Mouse (Mus musculus) brain, embryonic 14.5 days (tissue): ENCODE measurements around the gene Atg4b. TPM values are rescaled to one million over a fixed set of nuclear protein-coding genes. Genes with fewer than 3 reads are reported as not detected.
"Not testable (repeated sequence)": the region's sequence is repeated elsewhere in the genome, so short reads cannot be mapped to it uniquely, and the experiment has no call there.

ENCODE experiments used
- DNase-seq: peaks from one replicate; pipeline ENCODE4 v3.0.0-alpha.2; 2011; ENCODE audit warnings: low read depth
- CTCF ChIP-seq: fragments of 200-500 bp; IDR thresholded peaks from 2 replicates; pipeline ENCODE4 v1.5.1; 2012; ENCODE audit warnings: inconsistent platforms, mild to moderate bottlenecking, moderate library complexity, borderline replicate concordance; ENCODE audit not compliant: insufficient read depth, insufficient read length; ENCODE audit errors: extremely low read depth
- POLR2A ChIP-seq: fragments of 200-500 bp; IDR thresholded peaks from 2 replicates; pipeline ENCODE4 v1.6.1; 2012; ENCODE audit warnings: mild to moderate bottlenecking, inconsistent platforms, borderline replicate concordance; ENCODE audit not compliant: poor library complexity, insufficient read depth, insufficient read length, severe bottlenecking; ENCODE audit errors: extremely low read depth
- polyA plus RNA-seq: library from polyadenylated mRNA; depleted of rRNA; stranded (reverse); fragments of >200 nt; gene quantifications from 2 replicates; pipeline ENCODE4 v1.2.3, GENCODE M21; 2012; rRNA removed

Atg4b gene
- polyA plus RNA-seq, 1 experiment: 78.1 TPM

DNA sequence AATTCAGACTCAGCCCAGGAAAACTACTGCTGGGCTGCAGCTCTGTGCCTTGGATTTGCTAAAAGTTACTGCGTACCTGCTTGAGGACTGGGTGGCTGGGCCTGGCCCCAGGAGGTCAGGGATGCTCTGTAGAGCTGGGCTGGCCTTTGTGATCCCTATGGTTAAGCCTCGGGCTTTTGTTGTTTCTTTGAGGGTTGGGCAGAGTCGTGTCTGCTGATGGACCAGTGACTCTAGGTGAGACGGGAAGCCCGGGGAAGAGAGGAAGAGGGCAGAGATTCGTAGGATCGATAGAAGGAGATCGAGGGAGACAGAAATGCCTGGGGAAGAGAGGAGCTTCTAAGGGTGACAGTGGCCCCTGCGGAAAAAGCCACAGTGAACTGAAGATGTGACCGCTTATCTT is 73.3 kb downstream of the Atg4b start, which contains the start of gene D2hgdh:
Gene D2hgdh, plus strand, starts transcription at position 301 of the 400 bp plus-strand sequence.
- DNase-seq: no peak
- TF ChIP-seq POLR2A (no peak), CTCF (no peak)

GRCm38 (mm10) chr1:93825105-93825674 is 73.9 kb downstream of the Atg4b start:
- TF ChIP-seq CTCF (no peak), POLR2A (peak; percentile 70; the same call in 1 of the 2 replicates)
- peak; percentile 99 for DNase-seq

DNA sequence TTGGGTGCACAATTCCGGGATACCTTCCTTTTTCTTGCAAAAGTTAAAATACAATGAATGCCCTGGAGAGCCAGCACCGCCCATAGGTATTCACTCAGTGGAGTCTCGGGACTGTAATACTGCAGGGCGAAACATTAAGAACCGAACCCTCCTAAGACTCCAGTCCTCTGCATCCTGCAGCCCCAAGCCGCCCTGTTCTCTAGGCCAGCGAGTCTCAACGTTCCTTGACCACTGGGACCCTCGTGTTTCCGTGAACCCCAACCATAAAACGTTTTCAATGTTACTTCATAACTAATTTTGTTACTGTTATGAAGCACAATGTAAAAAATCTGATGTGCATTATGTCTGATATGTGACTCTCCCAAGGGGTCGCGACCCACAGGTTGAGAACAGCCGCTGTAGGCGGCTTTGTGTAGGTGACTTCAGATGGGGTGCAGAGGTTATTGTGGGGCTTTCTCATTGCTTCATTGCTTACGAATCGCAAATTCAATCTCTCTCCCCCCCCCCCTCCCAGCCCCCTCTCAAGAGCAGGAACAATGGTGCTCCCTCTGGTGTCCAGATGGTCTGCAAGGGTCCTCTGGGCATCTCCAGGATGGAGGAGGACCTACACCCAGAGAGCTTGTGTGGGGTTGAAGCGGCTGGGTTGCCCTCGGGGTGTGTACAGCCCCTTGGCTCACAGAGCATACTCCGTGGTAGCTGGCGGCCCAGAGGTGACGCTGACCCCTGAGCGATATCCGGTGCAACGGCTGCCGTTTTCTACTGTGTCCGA is 74.7 kb downstream of the Atg4b start:
- peak; percentile 25 for DNase-seq

DNA sequence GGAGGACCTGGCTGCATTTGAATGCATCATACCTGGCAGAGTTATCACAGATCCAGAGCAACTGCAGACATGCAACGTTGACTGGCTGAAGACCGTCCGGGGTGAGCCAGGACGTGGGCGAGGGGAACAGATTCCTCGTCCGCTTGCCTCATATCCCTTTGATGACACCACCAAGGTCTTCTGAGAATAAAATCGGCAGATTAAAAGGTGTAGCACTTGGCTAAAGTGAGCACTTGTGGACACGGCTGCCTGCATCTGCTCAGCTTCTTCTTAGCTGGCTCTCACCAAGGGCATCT is 75.2 kb downstream of the Atg4b start:
- TF ChIP-seq POLR2A (no peak), CTCF (no peak)
- no peak for DNase-seq

More for the DNA sequence above, 74.7 kb downstream of the Atg4b start:
- no peak for TF ChIP-seq CTCF
- TF ChIP-seq POLR2A: no peak

DNA sequence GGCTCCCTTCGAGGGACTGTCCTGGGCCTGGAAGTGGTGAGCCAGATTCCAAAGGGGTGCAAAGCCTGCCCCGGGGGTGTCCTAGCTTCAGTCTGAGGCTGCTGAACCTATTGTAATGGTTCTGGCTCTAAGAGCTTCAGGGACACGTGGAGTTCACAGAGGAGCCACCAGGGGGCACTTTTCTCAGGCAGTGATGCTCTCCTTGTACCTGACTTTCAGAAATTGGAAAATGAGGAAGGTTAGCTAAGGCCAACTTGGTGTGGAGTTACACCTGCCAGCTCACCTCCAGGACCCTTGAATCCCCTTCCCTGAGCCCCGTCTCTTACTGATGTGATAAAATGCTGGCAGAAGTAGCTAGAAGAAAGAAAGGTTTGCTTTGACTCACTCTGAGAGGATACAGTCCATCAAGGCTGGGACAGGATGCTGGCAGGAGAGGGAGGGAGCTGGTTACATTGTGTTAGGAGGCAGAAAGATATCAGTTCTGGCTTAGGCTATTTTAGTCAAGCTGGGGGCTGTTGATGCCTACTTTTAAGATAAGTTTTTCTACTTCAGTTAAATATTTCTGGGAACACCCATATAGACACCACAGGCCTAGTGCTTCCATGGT is 81.6 kb downstream of the Atg4b start:
- TF ChIP-seq CTCF: 0 out of 2 replicates have a peak, but pooled peaks have one; percentile 4
- not testable (repeated sequence) for DNase-seq

DNA sequence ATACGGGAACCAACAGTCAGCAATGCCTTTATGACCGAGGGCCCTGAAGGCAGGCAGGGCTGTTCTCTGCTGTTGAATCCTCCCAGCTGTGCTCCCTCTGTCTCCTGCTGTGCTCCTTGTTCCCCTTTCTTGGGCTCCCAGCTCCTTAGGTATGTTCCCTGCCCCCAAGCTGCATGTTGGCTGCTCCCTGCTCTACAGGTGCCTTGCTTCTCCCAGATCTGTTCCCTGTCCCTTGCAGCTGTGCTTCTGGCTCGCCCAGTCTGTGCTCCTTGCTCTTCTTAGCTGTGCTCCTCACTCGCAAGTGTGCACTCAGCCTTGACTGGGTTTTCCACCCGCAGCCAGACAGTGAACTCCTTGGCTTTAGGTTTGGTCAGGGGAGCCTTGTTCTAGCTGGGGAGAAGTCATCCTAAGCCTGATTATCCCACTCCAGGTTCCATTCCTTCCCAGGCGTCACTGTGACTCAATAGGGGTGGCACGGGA is 83.4 kb downstream of the Atg4b start:
- DNase-seq: no peak
- no peak for TF ChIP-seq POLR2A
- TF ChIP-seq CTCF: no peak

- TF ChIP-seq CTCF: no peak
- TF ChIP-seq POLR2A: no peak
- no peak for DNase-seq
Observed at GRCm38 (mm10) chr1:93835211-93835610, 83.9 kb downstream of the Atg4b start.

- TF ChIP-seq CTCF: no peak
- TF ChIP-seq POLR2A: no peak
- no peak for DNase-seq
Observed at GRCm38 (mm10) chr1:93835876-93836531, 84.7 kb downstream of the Atg4b start.

DNA sequence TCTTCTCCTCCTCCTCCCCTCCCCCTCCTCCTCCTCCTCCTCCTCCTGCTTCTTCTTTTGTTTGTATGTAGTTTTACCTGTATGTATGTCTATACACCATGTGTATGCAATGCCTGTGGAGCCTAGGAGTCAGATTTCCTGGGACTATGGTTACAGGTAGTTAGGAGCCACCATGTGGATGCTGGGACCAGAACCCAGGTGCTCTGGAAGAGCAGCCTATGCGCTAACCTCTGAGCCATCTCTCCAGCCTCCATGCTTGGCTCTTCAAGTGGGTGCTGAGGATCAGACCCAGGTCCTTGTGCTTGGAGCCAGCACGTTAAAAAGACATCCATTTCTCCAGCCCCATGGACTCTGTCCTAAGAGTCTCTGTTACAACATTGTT is 85.2 kb downstream of the Atg4b start:
- TF ChIP-seq CTCF: no peak
- TF ChIP-seq POLR2A: no peak

DNA sequence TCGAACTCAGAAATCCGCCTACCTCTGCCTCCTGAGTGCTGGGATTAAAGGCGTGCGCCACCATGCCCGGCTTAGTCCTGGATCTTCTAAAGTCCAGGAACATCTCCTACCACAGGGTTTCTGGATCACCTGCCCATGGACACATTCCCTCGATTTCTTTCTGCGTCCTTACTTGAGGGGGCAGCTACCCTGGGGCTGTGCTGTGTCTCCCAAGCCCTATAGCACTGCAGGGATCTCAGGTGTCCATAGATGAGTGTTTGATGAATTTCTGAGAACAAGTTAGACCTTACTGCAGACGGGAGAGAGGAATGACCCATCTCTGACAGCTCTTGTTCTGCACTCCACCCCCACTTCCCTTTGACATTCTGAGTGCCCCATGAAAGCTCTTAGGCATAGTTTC is 86.0 kb downstream of the Atg4b start:
- no peak for TF ChIP-seq POLR2A
- no peak for TF ChIP-seq CTCF
- no peak for DNase-seq

More for the DNA sequence above, 85.2 kb downstream of the Atg4b start:
- DNase-seq: no peak

- DNase-seq: not testable (repeated sequence)
Observed at GRCm38 (mm10) chr1:93838569-93838968, 87.3 kb downstream of the Atg4b start.

Other genes with a start within 250 kb of the Atg4b start
- 4.4 and 5.6 TPM in 2 replicates for gene Farp2, start 239.4 kb upstream of the Atg4b start, polyA plus RNA-seq
- gene Stk25, start 92.8 kb upstream of the Atg4b start, polyA plus RNA-seq: 338 and 358 TPM in 2 replicates
- 61.5 and 80.8 TPM in 2 replicates for gene Bok, start 65.8 kb upstream of the Atg4b start, polyA plus RNA-seq
- 44.9 and 53.1 TPM in 2 replicates for gene Thap4, start 3.4 kb downstream of the Atg4b start, polyA plus RNA-seq
- 145 and 243 TPM in 2 replicates for gene Dtymk, start 50.4 kb downstream of the Atg4b start, polyA plus RNA-seq
- gene Ing5, start 52.5 kb downstream of the Atg4b start, polyA plus RNA-seq: 9.0 and 10.2 TPM in 2 replicates
- 23.2 and 24.2 TPM in 2 replicates for gene D2hgdh, start 73.4 kb downstream of the Atg4b start, polyA plus RNA-seq
- gene Gal3st2, start 109.8 kb downstream of the Atg4b start, polyA plus RNA-seq: not detected in 2 replicates
- gene Gal3st2b, start 166.8 kb downstream of the Atg4b start, polyA plus RNA-seq: 0.16 TPM in 1 of 2 replicates, not detected in the other
- not detected in 2 replicates for gene Gal3st2c, start 239.0 kb downstream of the Atg4b start, polyA plus RNA-seq